Mouse (Mus musculus): ENCODE measurements at regions not wholly inside any gene's neighbourhood (a gene's known extent, or its start where the extent isn't known, plus 50 kb on each side); places are given as distances from the start of the nearest gene placed in this dataset.

DNA sequence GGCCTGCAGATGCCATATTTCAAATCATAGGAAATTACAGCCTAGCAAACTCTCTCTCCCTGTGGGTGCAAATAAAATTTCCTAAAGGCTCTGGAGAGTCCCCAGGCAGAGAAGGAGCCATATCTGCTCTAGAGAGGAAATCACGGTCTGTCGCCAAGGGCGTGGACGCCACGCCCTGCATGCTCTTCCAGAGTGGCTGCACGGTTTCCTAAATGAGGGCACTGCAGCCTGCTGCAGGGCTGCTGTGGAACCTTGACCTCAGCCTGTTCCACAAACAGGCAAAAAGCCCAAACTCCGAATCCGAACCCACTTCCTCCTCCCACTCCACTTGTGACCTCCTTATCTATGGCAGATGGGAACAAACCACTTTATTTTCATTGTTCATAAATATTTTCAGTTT lies 559.3 kb downstream of the Nr2f2 start:
- H3K27ac ChIP-seq (ENCODE audit: insufficient read depth, low read depth, low read length): no peak overlapping the region
- no peaks in the 10 kb centered on the region for H3K4me1 ChIP-seq (ENCODE audit: control insufficient read depth, insufficient read depth, low read length)
- no peak overlapping the region for H3K4me3 ChIP-seq (ENCODE audit: insufficient read depth, low read depth, low read length)
- no peaks in the 10 kb centered on the region for H3K27me3 ChIP-seq (replicated peaks; ENCODE audit: control insufficient read depth, insufficient read depth, low read length)
- WGBS: 41% methylated on average over 8 of the region's 8 CpGs
- peak; percentile 24 for DNase-seq
- no peak for TF ChIP-seq POLR2A (IDR thresholded peaks at IDR 0.05; ENCODE audit: low read depth, low read length)
- no peak for TF ChIP-seq CTCF (conservative IDR thresholded peaks at IDR 0.05; ENCODE audit: insufficient read depth, insufficient read length, low read depth, low read length)
- no peaks in the 10 kb centered on the region for H3K36me3 ChIP-seq (ENCODE audit: control insufficient read depth, insufficient read depth, low read length)

DNA sequence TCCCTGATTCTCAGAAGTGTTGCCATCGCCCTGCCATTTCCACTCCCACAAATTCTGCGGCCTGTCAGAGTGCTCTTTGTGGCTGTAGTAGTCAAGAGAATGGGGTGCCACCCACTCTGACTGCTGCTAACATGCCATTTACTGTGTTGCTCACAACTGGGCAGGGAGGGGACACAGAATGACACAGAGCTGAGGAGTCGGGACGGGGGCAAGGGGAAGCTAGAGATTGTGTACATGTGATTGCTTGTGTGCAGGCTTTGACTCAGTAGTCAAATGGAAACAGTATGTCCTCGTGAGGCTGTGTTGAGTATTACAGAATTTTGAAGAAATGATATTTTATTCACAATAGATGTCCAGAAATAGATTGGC lies 595.6 kb downstream of the Nr2f2 start:
- Histone ChIP-seq H3K36me3 (ENCODE audit: control insufficient read depth, insufficient read depth, low read length) (no peaks in the 10 kb centered on the region), H3K27me3 (replicated peaks; ENCODE audit: control insufficient read depth, insufficient read depth, low read length) (no peaks in the 10 kb centered on the region), H3K4me1 (ENCODE audit: control insufficient read depth, insufficient read depth, low read length) (no peaks in the 10 kb centered on the region), H3K27ac (ENCODE audit: insufficient read depth, low read depth, low read length) (no peak overlapping the region), H3K4me3 (ENCODE audit: insufficient read depth, low read depth, low read length) (no peak overlapping the region)
- TF ChIP-seq POLR2A (IDR thresholded peaks at IDR 0.05; ENCODE audit: low read depth, low read length): no peak
- TF ChIP-seq CTCF (conservative IDR thresholded peaks at IDR 0.05; ENCODE audit: insufficient read depth, insufficient read length, low read depth, low read length): no peak
- WGBS: 83% methylated on average over 5 of the region's 5 CpGs
- no peak for DNase-seq

DNA sequence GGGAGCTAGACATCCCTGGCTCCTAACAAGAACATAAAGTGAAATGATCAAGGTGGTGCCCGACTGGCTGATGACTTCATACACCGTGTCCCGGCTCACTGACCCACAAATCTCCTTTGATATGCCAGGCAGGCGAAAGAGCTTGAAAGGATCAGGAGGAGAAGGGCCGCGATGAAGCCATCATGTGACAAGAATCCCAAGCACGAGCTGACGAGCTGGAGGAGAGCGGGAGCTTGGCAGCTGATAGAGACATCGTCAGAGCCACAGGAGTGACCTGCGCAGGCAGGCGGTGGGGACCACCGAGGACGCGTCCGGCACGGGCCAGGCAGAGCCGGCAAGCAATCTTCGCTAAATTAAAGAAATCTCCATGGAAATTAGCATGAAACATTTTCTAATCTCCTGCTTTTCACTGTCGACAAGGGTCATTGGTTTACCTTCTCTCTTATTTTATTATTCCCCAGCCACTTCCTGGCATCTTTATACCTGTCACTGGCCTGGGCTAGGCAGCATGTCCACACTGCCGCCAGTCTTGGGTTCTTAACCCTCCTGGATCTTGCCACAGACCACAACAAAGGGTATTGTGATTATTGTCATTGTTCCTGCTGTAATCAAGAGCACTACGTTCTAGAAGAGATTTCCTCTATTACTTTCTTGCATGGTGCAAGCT lies 596.1 kb downstream of the Nr2f2 start:
- no peak for TF ChIP-seq CTCF (conservative IDR thresholded peaks at IDR 0.05; ENCODE audit: insufficient read depth, insufficient read length, low read depth, low read length)
- no peak for TF ChIP-seq POLR2A (IDR thresholded peaks at IDR 0.05; ENCODE audit: low read depth, low read length)
- Histone ChIP-seq H3K27me3 (replicated peaks; ENCODE audit: control insufficient read depth, insufficient read depth, low read length) (no peaks in the 10 kb centered on the region), H3K27ac (ENCODE audit: insufficient read depth, low read depth, low read length) (no peak overlapping the region), H3K36me3 (ENCODE audit: control insufficient read depth, insufficient read depth, low read length) (no peaks in the 10 kb centered on the region), H3K4me3 (ENCODE audit: insufficient read depth, low read depth, low read length) (no peak overlapping the region), H3K4me1 (ENCODE audit: control insufficient read depth, insufficient read depth, low read length) (no peaks in the 10 kb centered on the region)
- peak; percentile 0 for DNase-seq
- 45% methylated on average over 22 of the region's 22 CpGs for WGBS

DNA sequence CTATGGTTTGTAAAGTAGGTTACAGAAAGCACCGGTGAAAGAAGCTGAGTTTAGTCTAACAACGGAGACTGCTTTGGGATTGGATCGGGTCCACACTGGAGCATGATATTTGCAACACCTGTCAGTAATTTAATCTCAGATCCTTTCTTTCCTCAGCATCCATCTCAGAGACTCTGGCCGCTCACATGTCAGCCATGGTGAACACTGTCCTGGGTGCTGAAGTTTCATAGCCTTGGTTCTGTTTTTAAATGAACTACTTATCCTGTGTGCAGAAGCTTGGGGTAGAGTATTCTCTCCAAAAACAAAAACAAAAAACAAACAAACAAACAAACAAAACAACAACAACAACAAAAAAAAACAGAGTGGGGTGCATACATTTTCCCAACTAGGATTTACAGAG lies 600.1 kb downstream of the Nr2f2 start:
- H3K27me3 ChIP-seq (replicated peaks; ENCODE audit: control insufficient read depth, insufficient read depth, low read length): no peaks in the 10 kb centered on the region
- H3K27ac ChIP-seq (ENCODE audit: insufficient read depth, low read depth, low read length): no peak overlapping the region
- DNase-seq: no peak
- H3K4me1 ChIP-seq (ENCODE audit: control insufficient read depth, insufficient read depth, low read length): no peaks in the 10 kb centered on the region
- TF ChIP-seq CTCF (conservative IDR thresholded peaks at IDR 0.05; ENCODE audit: insufficient read depth, insufficient read length, low read depth, low read length) (no peak), POLR2A (IDR thresholded peaks at IDR 0.05; ENCODE audit: low read depth, low read length) (no peak)
- no peaks in the 10 kb centered on the region for H3K36me3 ChIP-seq (ENCODE audit: control insufficient read depth, insufficient read depth, low read length)
- 41% methylated on average over 4 of the region's 4 CpGs for WGBS
- H3K4me3 ChIP-seq (ENCODE audit: insufficient read depth, low read depth, low read length): no peak overlapping the region

DNA sequence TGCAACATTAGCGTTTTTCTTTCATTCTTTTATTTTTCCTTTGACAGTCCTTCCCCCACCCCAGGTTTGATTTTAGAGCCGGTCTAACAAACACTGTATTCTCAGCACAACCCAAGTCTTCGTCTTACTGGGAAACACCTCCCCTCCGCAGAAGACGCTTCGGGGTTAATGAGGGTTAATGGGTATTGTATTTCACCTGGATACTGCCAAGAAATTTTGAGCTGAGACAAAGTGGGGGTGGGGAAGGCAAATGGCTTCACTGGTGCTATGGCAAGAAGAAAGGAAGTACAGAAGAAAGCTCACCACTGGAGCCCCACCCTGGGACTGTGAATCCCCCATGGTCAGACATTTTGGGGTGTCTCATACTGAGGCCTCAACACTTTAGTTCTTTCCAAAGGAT lies 626.0 kb downstream of the Nr2f2 start:
- H3K4me1 ChIP-seq (ENCODE audit: control insufficient read depth, insufficient read depth, low read length): peaks cover 3% of the 10 kb centered on the region; the same call in 1 of the 2 replicates
- no peaks in the 10 kb centered on the region for H3K36me3 ChIP-seq (ENCODE audit: control insufficient read depth, insufficient read depth, low read length)
- H3K4me3 ChIP-seq (ENCODE audit: insufficient read depth, low read depth, low read length): 0 out of 2 replicates have a peak overlapping the region, but pooled peaks have one; percentile 28
- peak; percentile 81 for DNase-seq
- no peaks in the 10 kb centered on the region for H3K27me3 ChIP-seq (replicated peaks; ENCODE audit: control insufficient read depth, insufficient read depth, low read length)
- WGBS: 16% methylated on average over 6 of the region's 6 CpGs
- TF ChIP-seq CTCF (conservative IDR thresholded peaks at IDR 0.05; ENCODE audit: insufficient read depth, insufficient read length, low read depth, low read length): no peak
- no peak for TF ChIP-seq POLR2A (IDR thresholded peaks at IDR 0.05; ENCODE audit: low read depth, low read length)
- H3K27ac ChIP-seq (ENCODE audit: insufficient read depth, low read depth, low read length): no peak overlapping the region

DNA sequence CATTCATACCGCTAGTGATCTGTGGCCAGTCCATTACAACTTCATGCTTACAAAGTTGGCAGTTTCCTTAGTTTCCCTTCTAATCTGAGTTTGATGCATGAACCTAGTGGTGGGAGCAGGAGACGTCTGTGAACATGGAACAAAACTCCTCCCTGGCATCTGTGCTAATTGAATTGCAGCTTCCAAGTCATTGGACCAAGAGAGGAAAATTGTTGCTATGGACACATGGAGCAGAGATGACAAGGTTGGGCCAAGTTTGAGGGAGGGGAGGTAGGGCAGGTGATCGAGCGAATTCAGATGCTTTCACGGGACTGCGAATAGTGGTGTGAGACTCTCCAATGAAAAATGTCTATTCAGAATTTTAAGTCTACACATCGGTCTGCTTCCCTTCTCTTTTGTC lies 627.5 kb downstream of the Nr2f2 start:
- H3K4me3 ChIP-seq (ENCODE audit: insufficient read depth, low read depth, low read length): no peak overlapping the region
- H3K4me1 ChIP-seq (ENCODE audit: control insufficient read depth, insufficient read depth, low read length): peaks cover 3% of the 10 kb centered on the region; the same call in 1 of the 2 replicates
- TF ChIP-seq CTCF (conservative IDR thresholded peaks at IDR 0.05; ENCODE audit: insufficient read depth, insufficient read length, low read depth, low read length): no peak
- TF ChIP-seq POLR2A (IDR thresholded peaks at IDR 0.05; ENCODE audit: low read depth, low read length): no peak
- H3K27ac ChIP-seq (ENCODE audit: insufficient read depth, low read depth, low read length): no peak overlapping the region
- no peak for DNase-seq
- H3K27me3 ChIP-seq (replicated peaks; ENCODE audit: control insufficient read depth, insufficient read depth, low read length): no peaks in the 10 kb centered on the region
- no peaks in the 10 kb centered on the region for H3K36me3 ChIP-seq (ENCODE audit: control insufficient read depth, insufficient read depth, low read length)
- WGBS: 90% methylated on average over 7 of the region's 7 CpGs

DNA sequence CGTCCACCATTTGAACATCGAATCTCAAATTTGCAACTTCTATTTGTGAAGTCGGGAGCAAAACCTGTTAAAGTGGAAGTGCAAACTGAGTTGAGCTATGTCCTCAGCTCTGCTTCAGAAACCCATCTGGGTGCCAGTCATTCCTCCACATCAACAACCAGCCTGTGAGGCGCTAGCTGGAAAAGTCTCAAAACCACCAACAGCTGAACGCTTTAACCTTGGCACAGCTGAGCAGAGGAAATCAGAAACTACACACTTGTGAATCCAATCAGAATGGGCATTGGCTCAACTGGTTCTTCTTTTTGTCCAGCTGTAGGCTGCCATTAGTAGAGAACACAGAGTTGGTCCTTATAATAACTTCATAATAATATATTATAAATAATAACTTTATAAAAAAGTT lies 651.5 kb downstream of the Nr2f2 start:
- Histone ChIP-seq H3K4me1 (ENCODE audit: control insufficient read depth, insufficient read depth, low read length) (no peaks in the 10 kb centered on the region), H3K4me3 (ENCODE audit: insufficient read depth, low read depth, low read length) (no peak overlapping the region), H3K27me3 (replicated peaks; ENCODE audit: control insufficient read depth, insufficient read depth, low read length) (no peaks in the 10 kb centered on the region), H3K36me3 (ENCODE audit: control insufficient read depth, insufficient read depth, low read length) (no peaks in the 10 kb centered on the region), H3K27ac (ENCODE audit: insufficient read depth, low read depth, low read length) (no peak overlapping the region)
- 95% methylated on average over 5 of the region's 5 CpGs for whole genome bisulfite sequencing
- TF ChIP-seq CTCF (conservative IDR thresholded peaks at IDR 0.05; ENCODE audit: insufficient read depth, insufficient read length, low read depth, low read length): no peak
- DNase-seq: no peak
